Mouse (Mus musculus): Measurements from ENCODE around the gene Gm20388. TPM values are rescaled to one million over a fixed set of nuclear protein-coding genes. Genes with fewer than 3 reads are reported as not detected.

The Gm20388 gene
- polyA plus RNA-seq, 1 experiment from 2014 or later = 5.3 TPM

GRCm38 (mm10) chr8:122236521-122236920 is 2325.9 kb downstream of the Gm20388 start:
- Histone ChIP-seq H3K36me3 (ENCODE audit: control insufficient read depth, insufficient read depth, low read length) (no peaks in the 10 kb centered on the region), H3K27ac (ENCODE audit: low read depth, low read length) (no peak overlapping the region), H3K4me1 (replicated peaks; ENCODE audit: control insufficient read depth, insufficient read depth, low read length) (no peaks in the 10 kb centered on the region), H3K4me2 (no peak overlapping the region), H3K9ac (ENCODE audit: low read depth, low read length) (no peak overlapping the region), H3K9me3 (ENCODE audit: control insufficient read depth, low read length) (no peaks in the 10 kb centered on the region), H3K27me3 (replicated peaks; ENCODE audit: control insufficient read depth, insufficient read depth, low read length) (peaks cover 26% of the 10 kb centered on the region), H3K4me3 (ENCODE audit: low read depth, low read length) (no peak overlapping the region)
- DNase-seq (ENCODE audit: low spot score) (no peak), ATAC-seq (replicated peaks; ENCODE audit: low FRiP score) (no peak)
- WGBS = 79% methylated on average over 3 of the region's 3 CpGs

DNA sequence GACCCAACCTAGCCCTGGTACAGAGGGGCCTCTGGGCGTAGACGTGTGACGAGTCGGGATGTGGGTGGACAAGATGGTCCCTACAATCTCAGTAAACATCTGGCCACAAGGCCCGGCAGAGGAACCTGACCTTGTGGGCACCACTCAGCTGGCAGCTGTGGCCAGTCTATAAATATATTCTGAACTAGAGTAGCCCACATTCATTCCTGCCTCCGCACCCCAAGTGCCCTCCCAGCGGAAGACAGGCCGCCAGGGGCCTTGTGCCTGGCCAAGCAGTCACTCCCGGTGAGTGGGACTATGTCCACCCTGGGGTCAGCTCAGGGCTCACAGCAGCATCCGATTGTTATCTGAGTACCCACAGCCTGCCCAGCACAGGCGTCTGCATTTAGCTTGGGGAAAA is 2327.6 kb downstream of the Gm20388 start:
- Histone ChIP-seq H3K27me3 (replicated peaks; ENCODE audit: control insufficient read depth, insufficient read depth, low read length) (peaks cover 9% of the 10 kb centered on the region; the same call in 1 of the 2 replicates), H3K27ac (ENCODE audit: low read depth, low read length) (no peak overlapping the region), H3K36me3 (ENCODE audit: control insufficient read depth, insufficient read depth, low read length) (no peaks in the 10 kb centered on the region), H3K4me3 (ENCODE audit: low read depth, low read length) (no peak overlapping the region), H3K9me3 (ENCODE audit: control insufficient read depth, low read length) (no peaks in the 10 kb centered on the region), H3K4me1 (replicated peaks; ENCODE audit: control insufficient read depth, insufficient read depth, low read length) (no peaks in the 10 kb centered on the region), H3K9ac (ENCODE audit: low read depth, low read length) (no peak overlapping the region), H3K4me2 (no peak overlapping the region)
- WGBS = 67% methylated on average over 11 of the region's 11 CpGs
- DNase-seq (ENCODE audit: low spot score) (no peak), ATAC-seq (replicated peaks; ENCODE audit: low FRiP score) (no peak)

- no peak overlapping the region for H3K4me2 ChIP-seq
- H3K36me3 ChIP-seq (ENCODE audit: control insufficient read depth, insufficient read depth, low read length) = no peaks in the 10 kb centered on the region
- 63% methylated on average over 8 of the region's 8 CpGs for WGBS
- no peak for DNase-seq (ENCODE audit: low spot score)
- no peak overlapping the region for H3K27ac ChIP-seq (ENCODE audit: low read depth, low read length)
- no peak overlapping the region for H3K9ac ChIP-seq (ENCODE audit: low read depth, low read length)
- H3K4me3 ChIP-seq (ENCODE audit: low read depth, low read length) = no peak overlapping the region
- no peaks in the 10 kb centered on the region for H3K4me1 ChIP-seq (replicated peaks; ENCODE audit: control insufficient read depth, insufficient read depth, low read length)
- ATAC-seq (replicated peaks; ENCODE audit: low FRiP score) = no peak
- no peaks in the 10 kb centered on the region for H3K9me3 ChIP-seq (ENCODE audit: control insufficient read depth, low read length)
- H3K27me3 ChIP-seq (replicated peaks; ENCODE audit: control insufficient read depth, insufficient read depth, low read length) = 0 out of 2 replicates have a peak, but pooled peaks cover 8% of the 10 kb centered on the region
Observed at GRCm38 (mm10) chr8:122238731-122239130, 2328.1 kb downstream of the Gm20388 start.

DNA sequence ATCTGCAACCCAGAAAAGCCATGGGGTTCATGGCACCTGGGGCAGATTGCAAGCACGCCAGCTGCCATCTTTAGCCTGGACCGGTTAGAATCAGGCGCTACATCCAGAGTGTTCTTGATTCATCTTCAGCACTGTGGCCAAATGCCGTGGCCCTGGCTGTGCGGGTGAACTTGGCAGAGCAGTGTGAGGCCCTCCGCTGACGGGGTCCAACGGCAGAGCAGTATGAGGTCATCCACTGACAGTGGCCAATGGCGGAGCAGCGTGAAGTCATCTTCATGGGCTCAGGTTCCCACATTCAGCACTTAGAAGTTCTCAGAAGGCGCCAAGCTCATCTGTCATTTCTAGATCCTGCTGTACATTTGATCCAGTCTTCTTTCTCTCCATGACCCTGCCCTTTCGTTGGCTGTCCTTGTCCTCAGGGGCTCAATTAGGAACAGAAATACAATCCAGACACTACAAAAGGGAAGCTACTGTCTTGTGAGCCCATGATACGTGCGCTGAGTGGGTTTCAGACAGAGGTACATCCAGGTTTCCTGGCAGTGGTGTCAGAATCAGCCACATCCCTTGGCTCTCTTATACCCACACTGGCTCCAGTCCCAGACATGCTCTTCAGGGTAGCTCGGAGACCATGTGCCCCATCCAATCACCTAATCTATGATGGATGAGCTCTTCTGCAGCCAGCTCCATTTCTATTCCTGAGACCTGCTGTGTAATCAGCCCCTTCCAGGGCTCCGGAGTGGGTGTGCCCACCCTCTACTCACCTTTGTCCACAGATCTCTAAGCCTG is 2329.8 kb downstream of the Gm20388 start:
- H3K9me3 ChIP-seq (ENCODE audit: control insufficient read depth, low read length) = no peaks in the 10 kb centered on the region
- H3K27ac ChIP-seq (ENCODE audit: low read depth, low read length) = no peak overlapping the region
- no peak overlapping the region for H3K4me2 ChIP-seq
- no peaks in the 10 kb centered on the region for H3K4me1 ChIP-seq (replicated peaks; ENCODE audit: control insufficient read depth, insufficient read depth, low read length)
- DNase-seq (ENCODE audit: low spot score) (no peak), ATAC-seq (replicated peaks; ENCODE audit: low FRiP score) (no peak)
- no peak overlapping the region for H3K9ac ChIP-seq (ENCODE audit: low read depth, low read length)
- no peak overlapping the region for H3K4me3 ChIP-seq (ENCODE audit: low read depth, low read length)
- no peaks in the 10 kb centered on the region for H3K36me3 ChIP-seq (ENCODE audit: control insufficient read depth, insufficient read depth, low read length)
- 0 out of 2 replicates have a peak, but pooled peaks cover 10% of the 10 kb centered on the region for H3K27me3 ChIP-seq (replicated peaks; ENCODE audit: control insufficient read depth, insufficient read depth, low read length)
- 85% methylated on average over 16 of the region's 16 CpGs for WGBS

DNA sequence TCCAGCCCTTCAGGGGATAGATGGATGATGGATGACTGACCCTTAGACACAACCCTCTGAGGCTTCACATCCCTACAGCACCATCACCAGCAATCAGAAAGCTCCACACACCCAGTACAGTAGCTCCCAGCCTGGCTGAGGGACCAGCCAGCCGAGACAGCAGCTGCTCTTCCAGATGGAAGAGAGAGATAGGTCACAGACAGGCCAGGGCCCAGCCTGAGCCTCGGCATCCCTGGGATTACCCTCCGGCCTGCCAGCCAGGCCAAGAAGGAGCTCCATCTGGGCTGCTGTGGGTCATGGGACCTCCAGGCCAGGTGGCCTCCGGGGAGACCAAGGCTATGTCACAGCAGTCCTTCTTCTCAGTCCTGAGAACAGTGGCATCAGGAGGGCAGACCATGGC is 2332.7 kb downstream of the Gm20388 start:
- H3K4me3 ChIP-seq (ENCODE audit: low read depth, low read length) = no peak overlapping the region
- DNase-seq (ENCODE audit: low spot score) (no peak), ATAC-seq (replicated peaks; ENCODE audit: low FRiP score) (no peak)
- H3K27ac ChIP-seq (ENCODE audit: low read depth, low read length) = no peak overlapping the region
- H3K4me1 ChIP-seq (replicated peaks; ENCODE audit: control insufficient read depth, insufficient read depth, low read length) = peaks cover 5% of the 10 kb centered on the region; the same call in 1 of the 2 replicates
- H3K9ac ChIP-seq (ENCODE audit: low read depth, low read length) = no peak overlapping the region
- H3K27me3 ChIP-seq (replicated peaks; ENCODE audit: control insufficient read depth, insufficient read depth, low read length) = peaks cover 2% of the 10 kb centered on the region; the same call in 1 of the 2 replicates
- 53% methylated on average over 4 of the region's 4 CpGs for WGBS
- no peaks in the 10 kb centered on the region for H3K36me3 ChIP-seq (ENCODE audit: control insufficient read depth, insufficient read depth, low read length)
- H3K9me3 ChIP-seq (ENCODE audit: control insufficient read depth, low read length) = no peaks in the 10 kb centered on the region
- H3K4me2 ChIP-seq = no peak overlapping the region

DNA sequence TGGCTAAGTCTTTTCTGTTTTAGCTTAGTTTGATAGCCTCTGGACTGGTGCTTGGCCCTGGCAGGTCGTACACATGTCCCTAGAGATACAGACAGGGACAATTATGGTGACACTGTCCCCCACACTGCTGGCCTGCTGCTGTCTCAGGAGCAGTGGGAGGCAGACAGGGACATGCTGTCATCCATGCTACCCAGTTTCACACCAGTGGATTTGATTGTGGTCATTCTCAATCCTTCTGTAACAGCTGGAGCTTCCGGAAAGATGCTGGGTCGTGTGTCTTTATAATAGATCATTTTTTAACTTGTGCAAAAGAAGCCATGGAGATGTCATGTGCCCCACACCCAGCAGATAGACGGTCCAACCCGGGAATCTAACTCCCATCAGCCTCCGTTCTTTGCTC is 2334.5 kb downstream of the Gm20388 start:
- Histone ChIP-seq H3K4me1 (replicated peaks; ENCODE audit: control insufficient read depth, insufficient read depth, low read length) (peaks cover 5% of the 10 kb centered on the region; the same call in 1 of the 2 replicates), H3K9ac (ENCODE audit: low read depth, low read length) (no peak overlapping the region), H3K27ac (ENCODE audit: low read depth, low read length) (no peak overlapping the region), H3K36me3 (ENCODE audit: control insufficient read depth, insufficient read depth, low read length) (no peaks in the 10 kb centered on the region), H3K27me3 (replicated peaks; ENCODE audit: control insufficient read depth, insufficient read depth, low read length) (peaks cover 2% of the 10 kb centered on the region; the same call in 1 of the 2 replicates), H3K4me2 (no peak overlapping the region), H3K9me3 (ENCODE audit: control insufficient read depth, low read length) (no peaks in the 10 kb centered on the region), H3K4me3 (ENCODE audit: low read depth, low read length) (no peak overlapping the region)
- DNase-seq (ENCODE audit: low spot score) = no peak
- 75% methylated on average over 6 of the region's 6 CpGs for WGBS
- ATAC-seq (replicated peaks; ENCODE audit: low FRiP score) = no peak

DNA sequence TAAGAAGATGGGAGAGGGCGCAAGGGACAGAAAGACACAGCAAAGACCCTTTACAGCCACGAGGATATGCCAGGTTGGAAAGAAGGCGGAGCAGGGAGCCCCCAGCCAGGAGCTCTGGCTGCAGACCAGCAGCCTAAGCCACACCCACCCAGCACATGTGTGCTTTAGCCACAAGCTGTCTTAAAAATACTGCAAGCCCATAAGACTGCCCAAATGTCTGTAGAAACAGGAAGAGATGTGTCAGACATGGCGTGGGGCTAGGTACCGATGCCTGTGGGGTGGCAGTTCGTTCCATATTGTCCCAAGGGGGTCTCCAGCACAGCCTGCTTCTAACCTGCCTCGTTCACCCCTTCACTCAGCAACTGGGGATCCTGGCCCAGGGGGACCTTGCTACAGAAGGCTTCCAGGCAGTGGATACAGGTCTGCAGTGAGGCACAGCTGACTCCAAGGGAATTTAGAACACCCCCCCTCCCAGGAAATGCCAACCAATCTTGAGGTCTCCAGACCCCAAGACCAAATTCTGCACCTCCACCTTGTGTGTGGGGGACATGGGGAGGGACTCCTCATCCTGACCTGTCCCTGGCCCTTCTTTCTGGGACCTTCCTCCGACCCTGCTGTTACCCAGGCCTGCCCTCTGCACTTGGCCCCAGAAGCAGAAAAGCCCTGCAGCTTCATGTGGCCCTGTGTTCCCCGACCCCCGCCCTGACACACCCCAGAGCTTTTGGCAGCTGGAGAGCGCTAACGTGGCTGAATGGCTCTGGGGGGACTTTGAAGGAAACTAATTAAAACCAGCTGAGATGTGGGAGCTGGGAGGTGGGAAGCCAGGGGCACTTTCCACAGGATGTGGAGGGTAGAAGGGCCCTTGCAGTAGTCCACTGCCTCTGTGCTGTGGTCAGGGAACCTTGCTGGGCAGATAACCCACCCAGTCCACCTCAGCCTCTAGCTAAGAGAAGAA is 2335.9 kb downstream of the Gm20388 start:
- ATAC-seq (replicated peaks; ENCODE audit: low FRiP score) (no peak; the same call in 1 of the 2 replicates), DNase-seq (ENCODE audit: low spot score) (no peak)
- H3K27me3 ChIP-seq (replicated peaks; ENCODE audit: control insufficient read depth, insufficient read depth, low read length) = peaks cover 2% of the 10 kb centered on the region; the same call in 1 of the 2 replicates
- H3K4me2 ChIP-seq = no peak overlapping the region
- no peaks in the 10 kb centered on the region for H3K9me3 ChIP-seq (ENCODE audit: control insufficient read depth, low read length)
- no peak overlapping the region for H3K4me3 ChIP-seq (ENCODE audit: low read depth, low read length)
- H3K27ac ChIP-seq (ENCODE audit: low read depth, low read length) = no peak overlapping the region
- H3K9ac ChIP-seq (ENCODE audit: low read depth, low read length) = no peak overlapping the region
- no peaks in the 10 kb centered on the region for H3K36me3 ChIP-seq (ENCODE audit: control insufficient read depth, insufficient read depth, low read length)
- H3K4me1 ChIP-seq (replicated peaks; ENCODE audit: control insufficient read depth, insufficient read depth, low read length) = peaks cover 5% of the 10 kb centered on the region; the same call in 1 of the 2 replicates
- 44% methylated on average over 12 of the region's 12 CpGs for WGBS

- ATAC-seq (replicated peaks; ENCODE audit: low FRiP score) = no peak
- WGBS = 84% methylated on average over 1 of the region's 1 CpGs
Observed at GRCm38 (mm10) chr8:122251739-122252138, 2341.1 kb downstream of the Gm20388 start.

More at GRCm38 (mm10) chr8:122251739-122252138, 2341.1 kb downstream of the Gm20388 start:
- 0 out of 2 replicates have a peak, but pooled peaks cover 1% of the 10 kb centered on the region for H3K4me1 ChIP-seq (replicated peaks; ENCODE audit: control insufficient read depth, insufficient read depth, low read length)
- H3K9ac ChIP-seq (ENCODE audit: low read depth, low read length) = no peak overlapping the region
- no peak for DNase-seq (ENCODE audit: low spot score)
- H3K27ac ChIP-seq (ENCODE audit: low read depth, low read length) = no peak overlapping the region
- no peak overlapping the region for H3K4me3 ChIP-seq (ENCODE audit: low read depth, low read length)
- peaks cover 22% of the 10 kb centered on the region for H3K27me3 ChIP-seq (replicated peaks; ENCODE audit: control insufficient read depth, insufficient read depth, low read length)
- H3K36me3 ChIP-seq (ENCODE audit: control insufficient read depth, insufficient read depth, low read length) = no peaks in the 10 kb centered on the region
- no peak overlapping the region for H3K4me2 ChIP-seq
- no peaks in the 10 kb centered on the region for H3K9me3 ChIP-seq (ENCODE audit: control insufficient read depth, low read length)
